Mouse (Mus musculus): ENCODE data around the gene Gm20388.

DNA sequence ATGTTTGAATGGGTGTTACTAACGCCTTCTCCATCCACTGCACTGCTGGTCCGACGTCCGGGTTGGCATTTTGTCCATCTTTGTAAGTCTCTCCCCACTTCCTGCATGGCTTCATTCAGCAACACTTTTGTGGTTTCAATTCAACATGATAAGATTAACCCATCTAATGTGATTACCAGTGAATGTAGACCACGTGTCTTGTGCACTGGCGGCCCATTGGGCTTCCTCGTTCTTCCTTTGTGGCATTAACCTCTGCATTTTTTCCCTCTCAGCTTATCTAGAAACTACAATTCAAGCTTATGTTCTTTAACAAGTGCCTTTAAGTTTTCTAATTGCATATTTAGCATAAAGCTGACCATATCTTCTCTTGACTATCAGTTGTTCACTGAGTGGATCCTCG, 2914.8 kb downstream of the Gm20388 start:
- TF ChIP-seq CTCF (IDR thresholded peaks at IDR 0.05; ENCODE audit: low read depth, low read length) (no peak), GATA1 (IDR thresholded peaks at IDR 0.05; ENCODE audit: borderline replicate concordance, low read length) (no peak), POLR2AphosphoS5 (IDR thresholded peaks at IDR 0.05; ENCODE audit: insufficient replicate concordance, low read depth, low read length) (no peak), TAL1 (conservative IDR thresholded peaks at IDR 0.05; ENCODE audit: low read depth, low read length) (no peak), GATA2 (IDR thresholded peaks at IDR 0.05; ENCODE audit: borderline replicate concordance, low read depth, low read length) (no peak)

Data from G1E (cell line).